Mouse (Mus musculus): ENCODE results near the gene Mars. TPM values are rescaled to one million over a fixed set of nuclear protein-coding genes. Genes with fewer than 3 reads are reported as not detected.
"Not testable (repeated sequence)": the region's sequence is repeated elsewhere in the genome, so short reads cannot be mapped to it uniquely, and the experiment has no call there.

The Mars gene
- total RNA-seq, 2 experiments from 2014 or later, result 49.6 to 50.1 TPM

DNA sequence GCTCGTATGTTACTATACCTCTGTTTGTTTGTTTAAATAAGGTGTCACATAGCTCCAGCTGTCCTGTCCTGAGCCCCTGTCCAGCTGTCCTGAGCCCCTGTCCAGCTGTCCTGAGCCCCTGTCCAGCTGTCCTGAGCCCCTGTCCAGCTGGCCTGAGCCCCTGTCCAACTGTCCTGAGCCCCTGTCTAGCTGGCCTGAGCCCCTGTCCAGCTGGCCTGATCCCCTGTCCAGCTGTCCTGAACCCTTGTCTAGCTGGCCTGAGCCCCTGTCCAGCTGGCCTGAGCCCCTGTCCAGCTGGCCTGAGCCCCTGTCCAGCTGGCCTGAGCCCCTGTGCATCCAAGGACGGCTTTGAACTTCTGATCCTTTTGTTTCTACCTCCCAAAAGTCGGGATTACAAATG, 2.4 kb downstream of the Mars start:
- DNase-seq, result not testable (repeated sequence)

DNA sequence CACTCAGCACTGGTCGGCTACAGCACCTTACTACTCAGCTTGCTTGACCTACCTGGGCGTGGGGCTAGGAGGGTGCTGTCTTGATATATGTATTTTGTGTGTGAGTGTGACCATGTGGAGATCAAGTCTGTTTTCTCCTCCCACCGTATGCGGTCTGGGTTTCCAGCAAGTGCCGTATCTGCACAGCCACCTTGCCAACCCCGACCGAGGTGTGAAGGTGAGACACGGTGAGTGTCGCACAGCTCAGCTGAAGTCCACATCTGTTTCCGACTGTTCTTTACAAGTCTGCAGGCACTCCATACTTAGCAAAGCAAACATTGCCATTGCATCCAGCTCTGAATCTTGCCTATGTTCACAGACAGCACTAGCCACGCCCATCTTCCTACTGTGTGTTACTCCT, 8.4 kb downstream of the Mars start:
- no peak for DNase-seq

DNA sequence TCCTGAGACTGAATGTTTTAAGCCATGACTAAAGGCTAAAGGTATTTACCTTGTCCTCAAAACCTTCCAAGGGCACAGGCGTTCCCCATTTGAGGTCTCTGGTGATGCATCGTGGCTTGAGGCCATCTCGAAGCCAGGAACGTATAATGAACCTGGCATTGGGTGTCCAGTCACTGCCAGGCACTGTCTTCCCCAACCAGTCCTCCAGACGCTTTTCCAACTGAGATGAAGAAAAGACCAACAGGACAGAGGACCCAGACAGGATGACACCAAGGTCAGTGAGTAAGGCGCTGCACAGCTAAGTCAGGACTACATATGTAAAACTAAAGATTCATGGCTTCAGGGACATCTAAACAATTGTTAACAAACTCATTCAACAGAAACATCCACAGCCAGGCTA, 11.2 kb downstream of the Mars start:
- no peak for DNase-seq

DNA sequence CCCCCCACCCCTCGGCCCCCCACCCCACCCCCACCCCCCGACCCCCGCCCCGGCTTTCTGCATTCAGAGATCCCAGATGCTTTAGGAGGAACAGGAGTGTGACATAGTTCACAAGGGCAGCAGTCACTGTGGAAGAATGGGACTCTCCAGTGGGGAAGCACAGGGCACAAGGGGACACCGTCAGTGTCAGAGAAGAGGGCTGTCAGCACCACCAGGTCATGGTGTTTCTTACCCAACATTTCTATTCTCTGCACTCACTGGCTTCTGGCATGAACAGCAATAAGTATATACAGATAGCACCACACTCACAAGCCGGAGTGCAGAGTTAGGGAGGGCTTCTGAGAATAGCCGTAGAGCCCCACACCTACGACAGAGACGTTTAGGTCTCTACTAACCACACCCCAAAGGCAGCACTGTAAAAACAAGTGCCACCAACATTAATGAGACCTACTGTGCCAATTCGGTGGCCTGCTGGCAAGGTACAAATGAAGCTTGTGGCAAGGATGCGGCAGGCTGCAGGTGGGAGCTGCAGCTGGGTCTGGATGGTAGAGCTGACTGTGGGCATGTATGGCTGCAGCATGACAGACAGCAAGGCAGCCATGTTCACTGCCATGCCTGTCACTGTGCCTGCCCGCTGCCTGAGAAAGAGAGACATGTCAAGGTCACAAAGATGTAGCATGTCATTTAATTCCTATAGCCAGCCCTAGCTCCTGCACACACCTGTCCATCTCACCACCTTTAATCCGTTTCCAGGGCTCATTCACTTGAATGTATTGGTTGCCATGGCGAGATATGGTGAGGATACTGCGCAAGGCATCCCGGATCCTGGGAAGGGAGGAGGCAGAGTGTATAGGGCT, 14.3 kb downstream of the Mars start:
- no peak for DNase-seq

DNA sequence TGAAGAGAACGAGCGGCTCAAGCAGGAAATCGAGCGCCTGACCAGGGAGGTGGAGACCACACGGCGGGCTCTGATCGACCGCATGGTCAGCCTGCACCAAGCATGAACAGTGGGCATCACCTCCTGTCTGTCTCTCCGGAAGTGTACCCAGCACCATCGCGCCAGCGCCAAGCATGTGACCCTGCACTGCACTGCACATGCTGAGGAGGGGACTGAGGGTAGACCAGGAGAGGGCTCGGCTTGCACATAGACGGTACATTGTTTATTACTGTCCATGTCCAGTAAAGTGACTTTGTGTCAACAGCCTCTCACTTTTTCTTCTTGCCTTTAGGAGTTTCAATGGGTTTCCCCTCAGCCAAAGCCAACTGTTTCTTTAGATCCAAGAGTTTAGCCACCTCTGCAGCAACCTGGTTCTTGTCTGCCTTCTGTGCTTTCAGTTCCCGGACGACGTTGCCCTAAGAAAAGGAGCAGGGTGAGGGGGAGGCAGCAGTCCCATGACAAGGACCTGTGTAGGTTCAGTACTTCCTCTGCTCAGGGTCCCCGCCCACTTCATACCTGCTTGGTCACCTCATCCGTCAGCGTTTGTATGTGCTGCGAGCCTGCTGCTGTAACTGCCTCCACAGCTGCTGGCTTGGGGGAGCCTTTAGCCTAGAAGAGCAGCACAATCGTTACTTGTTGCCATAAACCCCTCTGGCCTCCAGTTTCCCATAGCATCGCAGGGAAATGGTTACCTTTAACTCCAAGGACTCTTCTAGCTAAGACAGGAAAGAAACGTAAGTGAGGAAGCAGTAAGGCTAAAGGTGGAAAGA, 15.4 kb downstream of the Mars start:
- no peak for DNase-seq

DNA sequence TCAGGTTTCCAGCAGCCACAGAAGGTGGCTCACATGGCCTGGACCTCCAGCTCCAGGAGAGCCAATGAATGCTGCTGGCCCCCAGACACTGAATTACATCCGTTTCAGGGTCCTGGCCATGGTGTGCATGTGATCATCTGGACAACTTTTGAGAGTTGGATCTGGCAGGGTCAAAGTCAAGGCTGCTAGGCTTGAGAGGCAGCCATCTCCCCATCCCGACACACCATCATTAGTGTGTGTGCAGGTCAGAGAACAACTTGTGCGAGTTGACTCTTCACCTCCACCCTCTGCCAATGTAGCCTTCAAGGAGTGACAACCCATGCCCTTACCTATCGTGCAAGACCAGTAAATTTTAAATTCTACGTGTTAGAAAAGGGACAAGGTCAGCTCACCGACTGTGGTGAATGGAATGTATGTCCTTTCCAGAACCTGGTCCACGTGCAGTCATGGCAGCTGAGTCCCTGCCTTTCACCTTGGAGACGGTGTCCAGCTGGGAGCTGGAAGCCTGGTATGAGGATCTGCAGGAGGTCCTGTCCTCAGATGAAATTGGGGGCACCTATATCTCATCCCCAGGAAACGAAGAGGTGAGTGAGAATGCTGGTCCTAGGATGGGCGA, 16.6 kb downstream of the Mars start:
- DNase-seq, result no peak

DNA sequence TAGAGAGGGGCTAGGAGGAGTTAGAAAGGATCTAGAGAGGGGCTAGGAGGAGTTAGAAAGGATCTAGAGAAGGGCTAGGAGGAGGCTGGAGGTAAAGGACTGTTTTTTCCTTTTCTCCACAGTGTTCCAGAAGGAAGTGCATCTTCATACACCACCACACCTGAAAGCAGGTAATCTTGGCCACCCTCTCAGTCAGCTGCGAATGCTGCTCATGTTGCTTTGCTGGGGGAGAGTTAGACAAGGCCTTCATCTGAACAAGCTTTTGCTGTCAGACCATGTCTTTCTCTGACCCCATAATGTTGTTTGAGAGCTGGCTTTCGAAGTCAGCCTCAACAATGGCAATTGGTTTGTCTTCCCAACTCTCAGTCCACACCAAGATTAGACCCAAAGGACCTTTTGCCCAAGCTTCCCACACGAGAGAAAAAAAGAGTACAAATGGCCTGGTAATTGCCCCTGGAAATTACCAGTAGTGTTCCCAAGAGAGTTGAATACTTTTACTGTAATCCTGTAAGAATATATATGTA, 17.9 kb downstream of the Mars start:
- no peak for DNase-seq

DNA sequence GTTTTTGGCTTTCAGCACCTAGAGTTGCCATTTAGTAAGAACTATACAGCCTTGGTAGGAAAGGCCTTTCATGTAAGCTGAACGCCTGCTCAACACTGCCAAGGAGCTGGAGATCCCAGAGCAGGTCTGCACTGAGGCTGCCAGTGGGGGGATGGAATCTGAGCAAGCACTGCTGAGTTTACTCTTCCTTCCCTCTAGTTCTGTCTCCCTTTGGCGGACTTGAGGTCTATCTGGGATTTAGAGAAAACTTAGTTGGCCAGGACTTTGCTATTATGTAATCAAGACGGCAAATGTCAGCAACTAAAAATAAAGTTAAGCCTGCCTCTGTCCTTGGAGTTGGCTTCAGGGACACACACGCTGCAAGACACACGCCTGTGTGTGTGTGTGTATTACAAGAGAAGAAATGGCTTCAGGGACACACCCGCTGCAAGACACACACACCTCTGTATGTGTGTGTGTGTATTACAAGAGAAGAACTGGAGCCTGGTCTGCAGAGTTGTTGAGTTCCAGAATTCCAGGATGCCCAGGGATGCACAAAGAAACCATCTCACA, 18.5 kb downstream of the Mars start:
- no peak for DNase-seq

DNA sequence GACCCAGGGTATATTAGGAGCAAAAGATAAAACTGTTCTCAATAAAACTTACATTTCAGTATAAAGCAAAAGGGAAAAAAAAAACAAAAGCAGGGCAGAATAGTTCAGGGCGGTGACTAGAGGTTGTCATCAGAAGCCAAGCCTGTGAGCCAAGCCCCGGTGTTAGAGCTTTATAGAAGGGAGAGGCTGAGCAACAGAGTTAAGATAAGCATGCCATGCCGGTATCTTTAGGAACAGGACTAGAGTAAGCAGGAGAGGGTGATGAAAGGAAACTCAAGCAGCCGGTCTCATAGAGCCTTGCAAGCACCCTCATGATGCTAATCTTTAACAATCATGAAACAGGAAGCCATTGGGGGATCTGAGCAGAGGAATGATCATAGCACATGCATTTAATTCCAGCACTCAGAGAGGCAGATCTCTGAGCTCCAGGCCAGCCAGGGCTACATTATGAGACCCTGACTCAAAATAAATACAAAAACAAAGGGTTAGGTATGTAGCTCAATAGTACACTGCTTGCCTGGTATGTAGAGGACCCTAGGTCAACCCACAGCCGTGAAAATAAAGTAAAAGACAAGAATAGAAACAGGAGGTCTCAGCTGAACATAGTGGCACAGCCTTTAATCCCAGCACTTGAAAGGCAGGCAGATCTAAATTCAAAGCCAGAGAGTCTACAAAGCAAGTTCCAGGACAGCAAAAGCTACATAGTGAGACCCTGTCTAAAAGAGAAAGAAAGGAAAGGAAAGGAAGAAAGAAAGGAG, 19.5 kb downstream of the Mars start:
- DNase-seq, result no peak

DNA sequence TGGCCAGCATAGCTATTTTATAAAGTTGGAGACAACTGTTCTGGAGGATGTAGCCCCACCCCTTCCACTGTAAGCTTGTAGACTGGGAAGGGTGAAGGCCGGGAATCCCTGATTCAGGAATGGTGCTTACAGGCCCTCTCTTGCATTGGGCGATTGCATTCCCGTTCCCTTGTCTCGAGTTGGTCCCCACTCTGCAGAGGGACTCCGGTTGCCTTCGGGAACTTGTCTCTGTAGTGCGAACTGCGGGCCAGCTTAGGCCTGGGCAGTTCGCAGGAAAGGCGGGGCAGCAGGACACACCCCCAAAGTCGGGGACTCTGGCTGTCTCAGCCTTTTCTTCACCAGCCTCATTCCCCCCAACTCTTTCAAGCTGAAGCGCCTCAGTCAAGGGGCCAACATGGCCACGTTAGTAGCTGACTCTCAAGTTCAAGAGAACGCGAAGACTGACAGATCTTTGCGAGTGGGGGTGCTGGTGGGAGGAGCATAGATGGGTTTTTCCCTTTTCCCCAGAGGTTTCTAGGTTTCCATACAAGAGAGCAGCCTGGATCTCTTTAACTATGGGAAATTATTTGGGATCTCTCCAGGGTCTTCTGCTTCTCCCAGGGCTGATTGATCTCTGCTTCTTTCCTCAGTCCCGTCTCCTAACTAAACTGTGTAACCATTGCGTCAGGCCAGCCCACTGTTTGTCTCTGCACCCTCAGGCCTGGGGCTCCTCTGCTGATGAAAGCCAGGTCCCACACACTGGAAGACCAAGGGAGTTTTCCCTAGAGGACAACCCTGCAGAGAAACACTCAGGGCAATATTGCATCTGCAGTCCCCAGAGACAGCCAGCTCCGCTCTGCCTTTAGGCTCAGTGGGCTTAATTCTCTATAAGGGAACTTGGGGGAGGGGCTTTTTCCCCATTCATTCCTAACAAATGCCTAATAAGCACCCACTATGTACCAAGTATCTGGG, 20.4 kb downstream of the Mars start:
- peak; percentile 69 for DNase-seq

DNA sequence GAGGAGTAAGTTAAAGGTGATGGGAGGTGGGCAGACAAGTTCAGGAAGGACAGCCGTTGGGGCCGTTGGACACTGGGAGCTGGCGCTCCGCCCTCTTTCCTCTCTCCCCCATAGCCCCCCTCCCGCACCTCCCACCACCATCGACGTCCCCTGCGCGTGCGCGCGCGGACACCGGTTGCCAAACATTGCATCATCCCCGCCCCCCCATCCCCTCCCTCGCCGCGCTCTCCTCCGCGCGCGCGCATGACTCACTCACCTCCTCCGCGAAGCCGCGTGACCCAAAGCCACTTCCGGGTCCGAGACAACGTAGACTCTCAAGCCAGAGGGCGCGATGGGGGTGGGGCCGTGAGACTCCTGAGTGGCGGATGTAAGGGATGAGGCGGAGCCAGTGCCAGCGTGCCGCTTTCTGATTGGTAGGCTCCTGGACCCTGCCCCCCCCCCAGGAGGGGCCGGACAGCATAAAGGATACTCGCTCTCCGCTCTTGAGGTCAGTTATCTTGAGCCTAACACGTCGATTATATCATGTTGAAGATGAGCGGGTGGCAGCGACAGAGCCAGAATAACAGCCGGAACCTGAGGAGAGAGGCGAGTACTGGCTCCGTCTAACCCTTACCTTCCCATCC, 21.2 kb downstream of the Mars start:
- peak; percentile 100 for DNase-seq

DNA sequence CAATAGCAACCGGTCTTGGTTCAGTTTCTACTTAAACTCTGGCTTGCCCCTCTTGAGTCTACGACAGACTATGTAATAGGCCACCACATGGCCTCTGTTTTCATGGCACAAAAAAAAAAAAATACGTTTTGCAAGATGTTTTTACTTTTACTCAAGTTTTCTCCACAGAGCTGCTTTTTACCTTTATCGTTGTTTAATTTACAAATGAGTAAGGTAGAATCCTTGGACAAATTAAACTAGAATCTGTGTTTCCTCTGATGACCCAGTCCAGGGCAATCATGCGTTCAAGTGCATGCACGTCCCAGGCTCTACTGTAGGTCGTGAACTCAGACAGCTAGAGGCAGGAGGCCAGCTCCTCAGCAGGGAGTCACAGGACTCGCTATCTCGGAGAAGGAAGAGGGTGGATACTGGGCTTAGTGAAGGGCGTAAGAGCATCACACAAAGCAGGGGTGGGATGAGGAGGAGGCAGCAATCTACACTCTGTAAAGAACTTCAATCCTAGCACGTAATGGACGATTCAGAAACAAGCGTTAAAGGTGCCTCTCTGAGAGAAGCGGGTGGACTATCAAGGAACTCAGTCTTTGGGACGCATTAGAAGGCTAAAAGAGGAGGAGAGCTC, 21.9 kb downstream of the Mars start:
- DNase-seq, result peak; percentile 71

DNA sequence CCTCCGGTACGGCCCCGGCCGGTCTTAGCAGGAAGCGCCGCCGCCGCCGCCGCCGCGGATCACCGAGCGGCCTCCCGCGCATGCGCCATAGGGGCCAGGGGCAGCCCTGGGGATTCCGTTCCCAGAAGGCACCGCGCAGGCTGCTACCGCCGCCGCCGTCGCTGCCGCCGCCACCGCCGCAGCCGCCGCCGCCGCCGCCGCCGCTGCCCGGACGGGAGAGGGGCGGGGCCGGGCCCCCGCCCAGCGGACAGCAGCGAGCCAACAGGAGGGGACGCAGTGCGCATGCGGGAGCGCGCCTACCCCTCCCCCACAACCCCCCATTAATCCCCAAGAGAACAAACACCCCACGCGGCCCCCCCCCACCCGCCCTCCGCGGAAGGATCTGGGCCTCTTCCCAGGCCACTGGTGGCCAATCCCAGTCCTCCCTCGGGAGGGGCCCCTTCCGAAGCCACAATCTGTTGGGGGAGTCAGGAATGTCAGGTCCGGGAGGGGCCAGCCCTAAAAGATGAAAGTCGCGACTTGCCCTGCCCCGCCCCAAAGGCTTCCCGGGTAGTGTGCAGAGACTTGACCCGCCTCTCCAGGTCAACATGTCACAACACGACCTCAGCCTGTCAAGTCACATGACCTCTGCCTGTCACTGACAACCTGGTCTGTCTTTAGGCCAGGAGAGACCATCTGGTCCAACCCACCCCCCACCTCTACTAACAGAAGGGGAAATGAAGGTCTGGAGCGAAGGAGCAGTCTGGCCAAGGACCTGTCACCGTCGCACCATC, 22.6 kb downstream of the Mars start, which contains the start of gene Mbd6:
Gene Mbd6, minus strand, starts transcription at position 219 of the 773 bp plus-strand sequence.
- DNase-seq, result peak; percentile 92

DNA sequence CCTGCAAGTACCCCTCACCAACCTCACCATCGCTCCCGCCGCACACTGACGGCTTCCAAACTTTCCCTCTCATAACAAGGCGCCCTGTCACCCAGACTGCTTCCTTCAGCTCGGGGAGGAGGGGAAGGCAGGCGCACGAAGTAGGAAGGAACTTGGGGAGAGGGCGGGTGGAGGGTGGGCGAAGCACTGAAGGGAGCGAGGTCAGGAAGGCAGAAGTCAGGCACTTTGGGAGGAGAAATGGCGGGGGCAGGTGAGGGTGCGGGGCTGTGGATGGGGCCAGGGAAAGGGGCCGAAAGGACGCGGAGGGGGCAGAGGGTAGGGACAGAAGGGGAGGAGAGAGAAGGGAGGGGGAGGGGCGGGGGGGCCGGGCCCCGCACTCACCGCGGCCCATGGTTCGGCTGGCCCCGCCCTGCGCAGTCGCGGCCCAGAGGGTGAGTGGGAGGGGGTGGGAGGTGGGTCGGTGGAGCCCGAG, 23.2 kb downstream of the Mars start:
- DNase-seq, result peak; percentile 68

DNA sequence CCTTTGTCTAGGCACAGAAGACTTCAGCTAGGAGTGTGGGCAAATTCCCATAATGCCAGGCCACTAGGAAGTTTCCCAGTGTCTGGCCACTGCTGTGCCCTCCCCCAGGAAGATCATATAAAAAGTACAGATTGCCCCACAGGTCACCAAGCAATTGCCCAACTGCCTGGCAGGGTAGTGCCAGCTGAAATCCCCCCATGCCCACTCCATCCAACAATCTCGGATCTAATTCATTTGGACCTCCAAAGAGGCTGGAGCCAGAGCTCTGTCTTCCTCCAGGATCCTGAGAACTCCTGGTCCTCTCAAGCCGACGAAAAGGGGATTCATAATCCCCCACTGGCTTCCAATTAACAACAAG, 23.7 kb downstream of the Mars start:
- no peak for DNase-seq

DNA sequence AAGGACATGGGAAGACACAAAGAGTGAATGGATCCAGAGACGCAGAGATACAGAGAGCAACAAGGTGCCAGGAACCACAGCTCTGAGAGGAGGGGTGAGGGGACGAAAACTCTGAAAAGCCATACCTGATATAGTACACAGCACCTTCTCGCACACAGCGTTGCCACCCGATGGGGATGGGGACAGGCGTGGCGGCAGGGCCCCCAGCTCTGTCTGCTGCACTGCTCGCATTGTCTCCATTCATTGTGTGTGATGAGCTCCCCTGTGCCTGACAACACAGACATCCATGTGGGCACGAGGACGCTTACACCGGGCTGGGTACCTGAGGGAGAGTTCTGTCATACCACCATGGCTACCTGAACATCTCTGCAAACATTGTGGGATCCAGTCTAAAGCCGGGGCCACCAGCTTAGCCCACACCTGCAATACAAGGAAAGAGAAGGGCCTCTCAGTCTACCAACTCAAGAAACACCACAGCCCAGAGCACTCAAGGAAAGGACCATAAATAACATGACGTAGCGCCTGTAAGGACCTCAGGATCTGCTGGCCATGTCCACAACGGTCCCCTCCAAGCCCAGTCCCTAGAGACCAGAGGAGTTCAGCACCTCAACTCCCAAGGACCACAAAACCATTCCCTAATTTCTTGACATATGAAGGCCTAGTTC, 24.2 kb downstream of the Mars start:
- DNase-seq, result no peak

DNA sequence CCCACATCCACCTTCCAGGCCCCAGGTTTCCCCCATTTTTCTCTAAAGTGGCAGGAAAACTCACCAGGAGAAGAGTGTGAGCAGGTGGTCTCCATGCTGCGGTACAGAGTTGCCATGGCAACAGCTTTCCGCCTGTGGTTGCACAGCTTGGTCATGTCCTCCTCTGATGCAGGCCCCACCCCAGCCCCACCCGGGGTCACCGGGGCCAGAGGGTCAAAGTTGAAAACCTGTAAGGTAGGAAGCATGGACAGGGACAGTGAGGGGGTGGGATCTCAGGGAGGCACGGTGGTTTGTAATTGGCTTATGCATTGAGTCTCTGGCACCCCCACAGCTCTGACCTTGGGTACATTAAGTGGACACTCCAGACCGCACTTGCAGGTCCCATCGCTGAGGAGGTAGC, 24.9 kb downstream of the Mars start:
- DNase-seq, result no peak

DNA sequence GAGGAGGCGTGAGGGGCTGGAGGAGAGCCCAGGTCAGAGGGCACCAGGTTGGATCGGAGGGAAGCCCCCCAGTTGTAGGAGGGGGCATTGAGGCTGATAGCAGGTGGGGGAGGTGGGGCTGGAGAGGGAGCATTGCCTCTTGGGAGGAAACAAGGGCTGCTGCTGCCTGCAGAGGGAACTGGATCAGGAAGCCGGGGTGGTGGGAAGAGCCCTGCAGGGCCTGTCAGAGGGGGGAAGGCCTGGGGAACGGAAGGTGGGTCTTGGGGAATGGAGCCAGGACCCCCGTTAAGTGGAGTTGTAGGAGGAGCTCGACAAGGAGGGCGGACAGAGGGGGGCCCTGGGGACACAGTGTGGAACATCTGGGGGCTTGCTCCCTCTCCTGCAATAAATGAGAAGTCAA, 25.4 kb downstream of the Mars start:
- no peak for DNase-seq
